Mouse (Mus musculus) cortical plate, adult 2 months (tissue): ENCODE results near the gene Col2a1.

Experiments
- CTCF ChIP-seq: fragments of 200-500 bp; IDR thresholded peaks from 2 replicates; pipeline ENCODE4 v1.5.1; 2011; ENCODE audit warnings: mild to moderate bottlenecking, control low read depth, low read length; ENCODE audit not compliant: insufficient read depth; ENCODE audit errors: extremely low read depth
- POLR2A ChIP-seq: fragments of 200-500 bp; IDR thresholded peaks from 2 replicates; pipeline ENCODE4 v1.6.1; 2011; ENCODE audit warnings: mild to moderate bottlenecking, low read length, control low read depth; ENCODE audit not compliant: insufficient read depth; ENCODE audit errors: extremely low read depth

GRCm38 (mm10) chr15:97941306-97941705 is 63.2 kb downstream of the Col2a1 start:
- no peak for TF ChIP-seq CTCF
- TF ChIP-seq POLR2A: no peak
